Mouse (Mus musculus): ENCODE measurements around the gene Tcf3.

- TF ChIP-seq CTCF (IDR thresholded peaks at IDR 0.05; ENCODE audit: low read depth) (no peak), EP300 (optimal IDR thresholded peaks at IDR 0.05) (no peak)
Observed at GRCm38 (mm10) chr10:80455697-80456096, 22.2 kb upstream of the Tcf3 start.
